Mouse (Mus musculus): ENCODE data around the gene Ssr2. TPM values are rescaled to one million over a fixed set of nuclear protein-coding genes. Genes with fewer than 3 reads are reported as not detected.

Ssr2 gene
- polyA plus RNA-seq, 1 experiment from 2014 or later, result 164 TPM

DNA sequence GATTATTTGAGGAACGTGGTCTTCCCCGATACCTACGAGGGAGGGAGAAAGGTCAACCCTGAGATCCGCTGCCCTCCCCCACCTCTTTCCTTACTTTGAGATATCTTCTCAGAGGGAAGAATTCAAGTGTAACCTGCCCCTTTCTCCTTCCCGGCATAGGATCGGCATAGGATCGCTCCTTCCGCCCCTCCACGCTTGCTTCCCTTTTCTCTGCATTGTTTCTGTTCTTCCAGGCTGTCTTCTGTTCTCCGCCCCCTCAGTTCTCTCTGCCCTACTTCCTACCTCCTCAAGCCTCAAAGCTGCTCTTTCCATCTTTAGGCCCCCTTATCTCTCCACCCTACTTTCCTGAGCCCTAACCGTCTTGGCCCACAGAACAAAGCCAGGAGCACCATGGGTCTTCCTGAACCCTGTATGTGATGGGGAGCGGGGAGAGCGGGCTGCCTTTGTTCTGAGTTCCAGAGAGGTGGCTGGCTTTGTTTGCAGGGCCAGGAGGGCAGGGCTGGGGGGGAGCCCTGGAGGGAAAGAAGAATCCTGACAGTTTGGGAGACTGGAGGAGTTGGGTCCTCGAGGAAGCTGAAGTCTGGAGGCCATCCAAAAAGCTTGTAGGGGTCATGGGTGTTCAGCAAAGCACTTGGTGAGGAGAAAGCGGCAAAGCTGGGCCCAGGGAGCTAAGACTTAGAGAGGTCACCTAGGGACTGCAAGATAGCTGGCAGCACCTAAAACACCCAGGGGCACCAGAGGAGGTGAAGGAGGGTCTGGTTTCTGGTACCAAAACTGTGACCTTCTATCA is 47.9 kb downstream of the Ssr2 start:
- no peaks in the 10 kb centered on the region for H3K27me3 ChIP-seq
- ATAC-seq (ENCODE audit: low read depth), result 0 out of 2 replicates have a peak, but pooled peaks have one; percentile 1
- H3K4me2 ChIP-seq, result peak overlapping the region; percentile 90
- H3K9me3 ChIP-seq, result no peaks in the 10 kb centered on the region
- H3K4me1 ChIP-seq (replicated peaks), result peaks cover 63% of the 10 kb centered on the region
- H3K36me3 ChIP-seq, result peaks cover 17% of the 10 kb centered on the region
- H3K9ac ChIP-seq, result peak overlapping the region; percentile 98
- WGBS, result 1% methylated on average over 15 of the region's 15 CpGs
- peak overlapping the region; percentile 89 for H3K4me3 ChIP-seq
- H3K27ac ChIP-seq (replicated peaks), result peak overlapping the region; percentile 97

DNA sequence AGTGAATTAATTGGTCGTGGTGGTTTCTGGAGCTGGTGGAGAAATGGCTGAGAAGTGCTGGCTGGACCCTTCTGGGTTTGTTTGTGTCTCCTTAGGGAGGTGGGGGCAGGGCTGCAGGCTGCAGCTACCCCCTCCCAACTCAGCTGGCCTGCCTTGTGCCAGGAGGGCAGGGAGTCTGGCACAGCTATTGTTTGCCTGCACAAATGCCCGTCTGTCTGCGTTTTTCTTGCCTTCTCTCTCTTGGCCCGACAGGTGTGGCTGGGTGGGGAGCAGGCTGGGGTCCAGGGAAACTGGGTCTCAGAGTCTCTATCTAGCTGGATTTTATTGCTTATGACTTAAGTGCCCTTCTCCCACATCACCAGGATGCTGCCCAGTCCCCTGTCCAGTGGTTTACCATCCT is 48.6 kb downstream of the Ssr2 start:
- peak overlapping the region; percentile 97 for H3K27ac ChIP-seq (replicated peaks)
- H3K4me2 ChIP-seq, result peak overlapping the region; percentile 90
- peak overlapping the region; percentile 98 for H3K9ac ChIP-seq
- 3% methylated on average over 4 of the region's 4 CpGs for WGBS
- ATAC-seq (ENCODE audit: low read depth), result peak; percentile 41
- peaks cover 25% of the 10 kb centered on the region for H3K36me3 ChIP-seq
- H3K9me3 ChIP-seq, result no peaks in the 10 kb centered on the region
- H3K4me1 ChIP-seq (replicated peaks), result peaks cover 71% of the 10 kb centered on the region
- no peaks in the 10 kb centered on the region for H3K27me3 ChIP-seq
- peak overlapping the region; percentile 89 for H3K4me3 ChIP-seq

DNA sequence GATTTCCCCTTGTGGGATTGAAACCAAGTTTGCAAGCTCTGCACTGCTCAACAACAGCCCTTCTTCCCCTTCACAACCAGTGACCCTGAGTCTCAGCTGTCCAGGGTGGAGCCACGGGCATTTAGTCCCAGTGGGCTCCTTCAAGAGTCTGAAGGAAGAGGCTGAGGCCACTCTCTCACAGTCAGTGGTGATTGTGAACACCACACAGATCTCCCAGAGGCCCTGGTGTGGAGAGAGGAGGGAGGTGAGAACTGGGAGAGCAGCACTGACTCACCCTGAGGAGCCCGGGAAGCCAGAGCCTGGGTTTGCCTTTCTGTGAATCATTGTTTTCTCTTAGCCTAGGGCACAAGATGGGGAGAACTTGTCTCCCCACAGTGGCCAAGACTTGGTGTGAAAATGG is 49.3 kb downstream of the Ssr2 start:
- Histone ChIP-seq H3K9me3 (no peaks in the 10 kb centered on the region), H3K36me3 (peaks cover 31% of the 10 kb centered on the region), H3K4me1 (replicated peaks) (peaks cover 72% of the 10 kb centered on the region), H3K4me2 (peak overlapping the region; percentile 90), H3K9ac (peak overlapping the region; percentile 98), H3K27ac (replicated peaks) (peak overlapping the region; percentile 97), H3K4me3 (peak overlapping the region; percentile 89), H3K27me3 (no peaks in the 10 kb centered on the region)
- no peak for ATAC-seq (ENCODE audit: low read depth)
- 10% methylated on average over 2 of the region's 2 CpGs for WGBS

DNA sequence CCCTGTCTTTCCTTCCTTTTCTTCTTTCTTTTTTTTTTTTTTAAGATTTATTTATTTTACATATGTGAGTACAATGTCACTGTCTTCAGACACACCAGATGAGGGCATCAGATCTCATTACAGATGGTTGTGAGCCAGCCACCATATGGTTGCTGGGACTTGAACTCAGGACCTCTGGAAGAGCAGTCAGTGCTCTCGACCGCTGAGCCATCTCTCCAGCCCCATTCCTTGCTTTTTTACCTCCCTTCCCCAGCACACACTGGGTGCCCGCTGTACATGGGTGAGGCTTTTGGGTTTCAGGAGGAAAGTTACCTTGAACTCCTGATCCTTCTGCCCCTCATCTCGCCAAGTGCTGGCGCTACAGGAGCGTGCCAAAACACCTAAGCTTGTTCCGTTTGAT is 49.9 kb downstream of the Ssr2 start:
- H3K27me3 ChIP-seq, result no peaks in the 10 kb centered on the region
- WGBS, result 94% methylated on average over 7 of the region's 7 CpGs
- H3K9me3 ChIP-seq, result no peaks in the 10 kb centered on the region
- H3K27ac ChIP-seq (replicated peaks), result peak overlapping the region; percentile 97
- ATAC-seq (ENCODE audit: low read depth), result no peak
- peak overlapping the region; percentile 98 for H3K9ac ChIP-seq
- H3K4me1 ChIP-seq (replicated peaks), result peaks cover 73% of the 10 kb centered on the region
- H3K4me2 ChIP-seq, result peak overlapping the region; percentile 90
- peak overlapping the region; percentile 89 for H3K4me3 ChIP-seq
- peaks cover 37% of the 10 kb centered on the region for H3K36me3 ChIP-seq

DNA sequence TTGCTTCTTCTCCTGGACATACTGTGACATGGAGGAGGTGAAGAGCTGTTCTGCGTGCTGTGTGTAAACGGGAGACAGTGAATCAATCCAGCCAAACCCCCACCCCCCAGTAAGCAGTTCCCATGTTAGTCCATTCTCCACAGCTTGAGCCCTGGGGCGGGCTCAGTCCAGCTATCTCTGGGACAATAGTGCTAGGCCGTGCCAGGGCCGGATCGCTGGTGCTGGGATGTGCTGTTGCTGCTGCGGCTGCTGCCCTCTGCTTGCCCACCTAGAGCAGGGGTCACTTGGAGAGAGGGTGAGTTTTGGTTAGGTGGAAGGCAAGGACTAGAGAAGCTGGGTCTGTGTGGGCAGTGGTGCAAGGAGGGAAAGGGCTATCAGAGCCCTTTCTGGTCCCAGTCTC is 50.6 kb downstream of the Ssr2 start:
- peaks cover 75% of the 10 kb centered on the region for H3K4me1 ChIP-seq (replicated peaks)
- no peak for ATAC-seq (ENCODE audit: low read depth)
- WGBS, result 47% methylated on average over 7 of the region's 7 CpGs

DNA sequence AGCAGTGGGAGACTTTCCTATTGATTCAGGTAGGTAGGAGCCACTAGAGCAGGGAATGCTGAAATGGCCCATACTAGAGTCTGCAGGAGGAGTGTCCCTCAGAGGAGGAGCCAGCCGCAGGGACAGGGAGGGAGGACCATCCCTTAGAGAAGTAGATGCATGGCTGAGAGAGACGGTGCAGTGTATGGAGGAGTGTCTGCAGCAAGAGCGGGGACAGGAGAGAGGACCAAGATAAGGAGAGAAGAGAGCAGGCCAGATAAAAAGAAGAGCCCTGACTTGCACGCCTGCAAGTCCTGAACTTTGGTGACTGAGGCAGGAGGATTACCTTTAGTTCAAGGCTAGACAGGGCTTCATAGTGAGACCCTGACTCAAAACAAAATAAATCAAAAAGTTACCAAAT is 51.4 kb downstream of the Ssr2 start:
- WGBS, result 61% methylated on average over 4 of the region's 4 CpGs
- Histone ChIP-seq H3K4me1 (replicated peaks) (peaks cover 83% of the 10 kb centered on the region), H3K4me3 (0 out of 2 replicates have a peak overlapping the region, but pooled peaks have one; percentile 1), H3K9me3 (no peaks in the 10 kb centered on the region), H3K27me3 (no peaks in the 10 kb centered on the region), H3K27ac (replicated peaks) (no peak overlapping the region), H3K4me2 (0 out of 2 replicates have a peak overlapping the region, but pooled peaks have one; percentile 1), H3K36me3 (peaks cover 53% of the 10 kb centered on the region), H3K9ac (0 out of 2 replicates have a peak overlapping the region, but pooled peaks have one; percentile 98)
- no peak for ATAC-seq (ENCODE audit: low read depth)

More for the DNA sequence above, 50.6 kb downstream of the Ssr2 start:
- H3K27ac ChIP-seq (replicated peaks), result peak overlapping the region; percentile 97; the same call in 1 of the 2 replicates
- H3K4me3 ChIP-seq, result peak overlapping the region; percentile 89
- H3K9me3 ChIP-seq, result no peaks in the 10 kb centered on the region
- H3K9ac ChIP-seq, result peak overlapping the region; percentile 98
- peaks cover 45% of the 10 kb centered on the region for H3K36me3 ChIP-seq
- peak overlapping the region; percentile 90 for H3K4me2 ChIP-seq
- H3K27me3 ChIP-seq, result no peaks in the 10 kb centered on the region

GRCm38 (mm10) chr3:88627535-88627934 is 51.9 kb downstream of the Ssr2 start:
- no peak for ATAC-seq (ENCODE audit: low read depth)
- H3K27ac ChIP-seq (replicated peaks), result 0 out of 2 replicates have a peak overlapping the region, but pooled peaks have one; percentile 18
- H3K9ac ChIP-seq, result 0 out of 2 replicates have a peak overlapping the region, but pooled peaks have one; percentile 49
- peaks cover 84% of the 10 kb centered on the region for H3K4me1 ChIP-seq (replicated peaks)
- WGBS, result 91% methylated on average over 2 of the region's 2 CpGs
- H3K9me3 ChIP-seq, result no peaks in the 10 kb centered on the region
- H3K4me3 ChIP-seq, result no peak overlapping the region
- H3K27me3 ChIP-seq, result no peaks in the 10 kb centered on the region
- peaks cover 57% of the 10 kb centered on the region for H3K36me3 ChIP-seq
- no peak overlapping the region for H3K4me2 ChIP-seq

- Histone ChIP-seq H3K4me2 (no peak overlapping the region), H3K27me3 (no peaks in the 10 kb centered on the region), H3K27ac (replicated peaks) (no peak overlapping the region), H3K4me1 (replicated peaks) (peaks cover 80% of the 10 kb centered on the region), H3K36me3 (peaks cover 69% of the 10 kb centered on the region), H3K4me3 (no peak overlapping the region), H3K9ac (no peak overlapping the region), H3K9me3 (no peaks in the 10 kb centered on the region)
- no peak for ATAC-seq (ENCODE audit: low read depth)
- 88% methylated on average over 4 of the region's 4 CpGs for WGBS
Observed at GRCm38 (mm10) chr3:88628766-88629165, 53.1 kb downstream of the Ssr2 start.

GRCm38 (mm10) chr3:88629244-88629643 is 53.6 kb downstream of the Ssr2 start:
- no peak for ATAC-seq (ENCODE audit: low read depth)
- 0 out of 2 replicates have a peak overlapping the region, but pooled peaks have one; percentile 17 for H3K9ac ChIP-seq
- H3K27me3 ChIP-seq, result no peaks in the 10 kb centered on the region
- no peak overlapping the region for H3K4me3 ChIP-seq
- H3K9me3 ChIP-seq, result no peaks in the 10 kb centered on the region
- H3K4me2 ChIP-seq, result no peak overlapping the region
- peaks cover 75% of the 10 kb centered on the region for H3K4me1 ChIP-seq (replicated peaks)
- 79% methylated on average over 13 of the region's 13 CpGs for WGBS
- 0 out of 2 replicates have a peak overlapping the region, but pooled peaks have one; percentile 28 for H3K27ac ChIP-seq (replicated peaks)
- H3K36me3 ChIP-seq, result peaks cover 74% of the 10 kb centered on the region

DNA sequence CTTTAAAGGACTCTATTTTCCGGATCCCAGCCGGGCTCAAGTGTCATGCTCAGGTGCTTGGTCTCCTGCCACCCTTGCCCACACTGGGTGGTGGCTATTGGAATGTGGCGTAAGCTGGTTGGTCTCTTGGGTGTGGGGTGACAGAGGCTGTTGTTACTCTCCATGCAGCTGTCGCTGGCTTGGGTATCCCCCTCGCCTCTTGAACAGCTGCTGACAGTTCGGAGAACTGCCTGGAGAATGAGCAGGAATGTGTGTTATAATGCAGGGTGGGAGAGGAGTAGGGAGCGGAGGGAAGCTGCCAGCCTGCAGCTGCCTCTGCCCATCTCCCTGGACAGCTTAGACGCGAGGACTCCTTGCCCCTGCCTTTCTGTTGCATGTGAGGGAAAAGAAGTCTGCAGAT is 54.3 kb downstream of the Ssr2 start:
- Histone ChIP-seq H3K9ac (no peak overlapping the region), H3K27ac (replicated peaks) (no peak overlapping the region; the same call in 1 of the 2 replicates), H3K4me2 (no peak overlapping the region), H3K4me3 (no peak overlapping the region), H3K27me3 (no peaks in the 10 kb centered on the region), H3K36me3 (peaks cover 82% of the 10 kb centered on the region), H3K4me1 (replicated peaks) (peaks cover 68% of the 10 kb centered on the region), H3K9me3 (no peaks in the 10 kb centered on the region)
- 72% methylated on average over 9 of the region's 9 CpGs for WGBS
- ATAC-seq (ENCODE audit: low read depth), result no peak

- H3K4me2 ChIP-seq, result no peak overlapping the region
- H3K9ac ChIP-seq, result no peak overlapping the region
- WGBS, result 68% methylated on average over 6 of the region's 6 CpGs
- H3K27ac ChIP-seq (replicated peaks), result peak overlapping the region; percentile 13; the same call in 1 of the 2 replicates
- ATAC-seq (ENCODE audit: low read depth), result peak; percentile 14; the same call in 1 of the 2 replicates
- peaks cover 59% of the 10 kb centered on the region for H3K4me1 ChIP-seq (replicated peaks)
- no peaks in the 10 kb centered on the region for H3K27me3 ChIP-seq
- no peak overlapping the region for H3K4me3 ChIP-seq
- peaks cover 86% of the 10 kb centered on the region for H3K36me3 ChIP-seq
- no peaks in the 10 kb centered on the region for H3K9me3 ChIP-seq
Observed at GRCm38 (mm10) chr3:88630849-88631341, 55.2 kb downstream of the Ssr2 start.

DNA sequence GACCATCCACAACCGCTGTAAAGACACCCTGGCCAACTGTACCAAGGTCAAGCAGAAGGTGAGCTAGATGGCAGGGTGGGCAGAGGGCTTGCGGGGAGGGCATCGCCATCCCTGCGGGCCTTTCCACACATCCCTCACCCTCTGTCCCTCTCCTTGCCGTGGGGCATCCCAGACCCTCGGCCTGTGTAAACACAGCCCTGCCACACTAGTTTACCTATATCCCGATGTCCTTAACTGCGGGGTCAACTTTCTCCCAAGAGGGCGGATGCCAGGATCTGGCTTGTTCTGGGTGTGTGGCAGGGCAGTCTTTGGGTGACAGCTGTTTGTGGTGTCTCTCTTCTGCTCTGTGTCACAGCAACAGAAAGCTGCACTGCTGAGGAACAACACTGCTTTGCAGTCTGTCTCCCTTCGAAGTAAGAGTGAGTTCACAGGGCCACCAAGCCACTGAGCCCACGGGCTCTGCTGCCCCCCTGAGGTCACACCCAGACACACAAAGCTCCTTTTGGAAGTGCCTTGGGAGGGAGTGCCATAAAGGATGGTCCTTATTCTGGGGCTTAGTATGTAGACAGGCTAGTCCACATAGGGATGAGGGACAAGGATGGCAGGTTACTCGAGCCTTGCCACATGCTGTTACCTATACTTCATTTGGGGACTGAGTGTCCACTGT is 56.4 kb downstream of the Ssr2 start:
- no peak overlapping the region for H3K4me2 ChIP-seq
- H3K9me3 ChIP-seq, result no peaks in the 10 kb centered on the region
- 82% methylated on average over 12 of the region's 12 CpGs for WGBS

More for the DNA sequence above, 56.4 kb downstream of the Ssr2 start:
- Histone ChIP-seq H3K4me1 (replicated peaks) (peaks cover 47% of the 10 kb centered on the region), H3K27ac (replicated peaks) (no peak overlapping the region), H3K9ac (no peak overlapping the region), H3K27me3 (no peaks in the 10 kb centered on the region), H3K36me3 (peaks cover 89% of the 10 kb centered on the region), H3K4me3 (no peak overlapping the region)
- no peak for ATAC-seq (ENCODE audit: low read depth)
